Mouse (Mus musculus) liver, embryonic 11.5 days (tissue): ENCODE measurements at regions not wholly inside any gene's neighbourhood (a gene's known extent, or its start where the extent isn't known, plus 50 kb on each side); places are given as distances from the start of the nearest gene placed in this dataset.

Experiments used
- ATAC-seq: fragments of 200-750 bp; cut with Nextera tagmentation; replicated peaks from 2 replicates; pipeline ENCODE4 v1.8.0; 2017; ENCODE audit warnings: moderate number of reproducible peaks, mild to moderate bottlenecking, moderate TSS enrichment, moderate library complexity; ENCODE audit not compliant: low FRiP score
- DNase-seq: peaks from one replicate; pipeline ENCODE4 v3.0.0-alpha.2; 2017; ENCODE audit warnings: low spot score
- H3K27ac ChIP-seq: fragments of 300-500 bp; sonication (generic); 2 replicates; pipeline ENCODE4 v1.5.1; 2014; ENCODE audit warnings: mild to moderate bottlenecking, low read depth, low read length, control low read depth
- H3K27me3 ChIP-seq: fragments of 300-500 bp; sonication (generic); replicated peaks from 2 replicates; pipeline ENCODE4 v1.6.1; 2014; ENCODE audit warnings: low read length, mixed read lengths; ENCODE audit not compliant: control insufficient read depth, insufficient read depth
- H3K36me3 ChIP-seq: fragments of 300-500 bp; sonication (generic); 2 replicates; pipeline ENCODE4 v1.6.1; 2014; ENCODE audit warnings: mild to moderate bottlenecking, low read length, moderate library complexity, mixed read lengths; ENCODE audit not compliant: control insufficient read depth, insufficient read depth
- H3K4me1 ChIP-seq: fragments of 300-500 bp; sonication (generic); replicated peaks from 2 replicates; pipeline ENCODE4 v1.6.1; 2014; ENCODE audit warnings: low read length, mixed read lengths; ENCODE audit not compliant: control insufficient read depth, insufficient read depth
- H3K4me2 ChIP-seq: fragments of 300-500 bp; sonication (generic); 2 replicates; pipeline ENCODE4 v1.6.1; 2014; ENCODE audit warnings: mild to moderate bottlenecking, control low read depth, moderate library complexity
- H3K4me3 ChIP-seq: fragments of 300-500 bp; sonication (generic); 2 replicates; pipeline ENCODE4 v1.5.1; 2014; ENCODE audit warnings: low read depth, low read length, control low read depth
- H3K9ac ChIP-seq: fragments of 300-500 bp; sonication (generic); 2 replicates; pipeline ENCODE4 v1.6.1; 2014; ENCODE audit warnings: low read depth, low read length, control low read depth
- H3K9me3 ChIP-seq: fragments of 300-500 bp; sonication (generic); 2 replicates; pipeline ENCODE4 v1.6.1; 2016; ENCODE audit warnings: low read length, inconsistent platforms, mixed read lengths; ENCODE audit not compliant: control insufficient read depth
- WGBS: fragments of 180-500 bp; shearing (Covaris S2); extraction: QIAGEN DNeasy Blood & Tissue Kit; methylation state at CpG from one replicate; pipeline ENCODE4 v1.1.7; 2014; 5-methylcytosine and 5-hydroxymethylcytosine counted together

DNA sequence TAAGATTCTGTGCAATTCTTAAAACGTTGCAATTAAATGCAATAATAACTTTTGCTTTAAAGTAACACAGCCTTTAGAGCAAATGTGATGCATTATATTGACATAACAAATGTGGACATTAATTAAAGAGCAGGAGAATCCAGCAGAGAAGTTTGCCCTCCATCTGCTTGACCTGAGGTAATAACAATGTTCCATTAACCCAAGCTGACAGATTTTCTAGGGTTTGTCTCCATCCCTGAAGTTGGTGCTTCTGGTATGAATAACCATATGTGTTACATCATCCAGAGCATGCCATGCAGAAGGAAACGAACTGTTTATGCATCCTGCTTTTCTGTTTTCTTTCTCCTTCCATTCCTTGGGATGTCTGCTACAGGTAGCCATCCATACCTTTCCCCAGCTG lies 414.0 kb downstream of the Anxa1 start:
- WGBS: 50% methylated on average over 2 of the region's 2 CpGs
- no peak overlapping the region for H3K9ac ChIP-seq
- no peak overlapping the region for H3K27ac ChIP-seq
- no peaks in the 10 kb centered on the region for H3K9me3 ChIP-seq
- no peak for ATAC-seq
- no peaks in the 10 kb centered on the region for H3K4me1 ChIP-seq
- H3K36me3 ChIP-seq: no peaks in the 10 kb centered on the region
- no peak overlapping the region for H3K4me3 ChIP-seq
- H3K4me2 ChIP-seq: no peak overlapping the region
- H3K27me3 ChIP-seq: no peaks in the 10 kb centered on the region
- DNase-seq: no peak

- H3K9me3 ChIP-seq: no peaks in the 10 kb centered on the region
- WGBS: 77% methylated on average over 3 of the region's 3 CpGs
- H3K27me3 ChIP-seq: no peaks in the 10 kb centered on the region
- H3K4me2 ChIP-seq: no peak overlapping the region
- H3K36me3 ChIP-seq: no peaks in the 10 kb centered on the region
- H3K4me3 ChIP-seq: no peak overlapping the region
- DNase-seq (no peak), ATAC-seq (no peak)
- H3K4me1 ChIP-seq: no peaks in the 10 kb centered on the region
- no peak overlapping the region for H3K27ac ChIP-seq
- H3K9ac ChIP-seq: no peak overlapping the region
Observed at GRCm38 (mm10) chr19:19969780-19970512, 420.8 kb downstream of the Anxa1 start.

GRCm38 (mm10) chr19:19969335-19969734 lies 421.4 kb downstream of the Anxa1 start:
- no peaks in the 10 kb centered on the region for H3K9me3 ChIP-seq

DNA sequence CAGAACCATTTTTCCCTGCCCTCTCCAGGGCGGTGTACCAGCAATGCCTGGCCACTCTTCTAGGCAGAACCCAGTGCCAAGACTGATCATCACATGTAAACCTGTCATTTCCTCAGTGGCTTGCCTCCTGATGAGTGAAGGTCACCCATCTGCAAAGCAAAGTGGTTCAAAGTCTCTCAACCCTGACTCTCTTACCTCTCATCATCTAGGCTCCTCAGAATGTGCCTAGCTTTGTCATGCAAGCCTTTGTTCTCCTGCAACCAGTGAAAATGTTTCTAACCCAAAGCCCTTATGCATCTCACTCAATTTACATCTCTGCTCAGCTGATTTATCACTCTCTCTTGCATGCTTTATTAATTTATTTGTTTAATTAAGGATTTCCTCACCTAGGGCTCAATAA lies 445.5 kb downstream of the Anxa1 start:
- DNase-seq (no peak), ATAC-seq (no peak)
- no peak overlapping the region for H3K4me3 ChIP-seq

More at GRCm38 (mm10) chr19:19969335-19969734, 421.4 kb downstream of the Anxa1 start:
- Histone ChIP-seq H3K9ac (no peak overlapping the region), H3K4me1 (no peaks in the 10 kb centered on the region), H3K36me3 (no peaks in the 10 kb centered on the region), H3K4me2 (no peak overlapping the region), H3K27me3 (no peaks in the 10 kb centered on the region), H3K4me3 (no peak overlapping the region), H3K27ac (no peak overlapping the region)
- ATAC-seq: no peak
- 75% methylated on average over 5 of the region's 5 CpGs for WGBS
- DNase-seq: no peak

GRCm38 (mm10) chr19:19942697-19943096 lies 448.0 kb downstream of the Anxa1 start:
- Histone ChIP-seq H3K36me3 (no peaks in the 10 kb centered on the region), H3K27me3 (no peaks in the 10 kb centered on the region), H3K9me3 (no peaks in the 10 kb centered on the region), H3K27ac (no peak overlapping the region), H3K4me2 (no peak overlapping the region), H3K4me3 (no peak overlapping the region), H3K9ac (no peak overlapping the region), H3K4me1 (no peaks in the 10 kb centered on the region)
- ATAC-seq: no peak
- 84% methylated on average over 3 of the region's 3 CpGs for WGBS
- DNase-seq: no peak

More for the DNA sequence above, 445.5 kb downstream of the Anxa1 start:
- H3K9me3 ChIP-seq: no peaks in the 10 kb centered on the region
- 73% methylated on average over 1 of the region's 1 CpGs for WGBS
- no peaks in the 10 kb centered on the region for H3K27me3 ChIP-seq
- H3K4me1 ChIP-seq: no peaks in the 10 kb centered on the region
- no peak overlapping the region for H3K9ac ChIP-seq
- H3K36me3 ChIP-seq: no peaks in the 10 kb centered on the region
- no peak overlapping the region for H3K4me2 ChIP-seq
- H3K27ac ChIP-seq: no peak overlapping the region

GRCm38 (mm10) chr19:19921109-19921508 lies 469.6 kb downstream of the Anxa1 start:
- WGBS: 59% methylated on average over 2 of the region's 2 CpGs

DNA sequence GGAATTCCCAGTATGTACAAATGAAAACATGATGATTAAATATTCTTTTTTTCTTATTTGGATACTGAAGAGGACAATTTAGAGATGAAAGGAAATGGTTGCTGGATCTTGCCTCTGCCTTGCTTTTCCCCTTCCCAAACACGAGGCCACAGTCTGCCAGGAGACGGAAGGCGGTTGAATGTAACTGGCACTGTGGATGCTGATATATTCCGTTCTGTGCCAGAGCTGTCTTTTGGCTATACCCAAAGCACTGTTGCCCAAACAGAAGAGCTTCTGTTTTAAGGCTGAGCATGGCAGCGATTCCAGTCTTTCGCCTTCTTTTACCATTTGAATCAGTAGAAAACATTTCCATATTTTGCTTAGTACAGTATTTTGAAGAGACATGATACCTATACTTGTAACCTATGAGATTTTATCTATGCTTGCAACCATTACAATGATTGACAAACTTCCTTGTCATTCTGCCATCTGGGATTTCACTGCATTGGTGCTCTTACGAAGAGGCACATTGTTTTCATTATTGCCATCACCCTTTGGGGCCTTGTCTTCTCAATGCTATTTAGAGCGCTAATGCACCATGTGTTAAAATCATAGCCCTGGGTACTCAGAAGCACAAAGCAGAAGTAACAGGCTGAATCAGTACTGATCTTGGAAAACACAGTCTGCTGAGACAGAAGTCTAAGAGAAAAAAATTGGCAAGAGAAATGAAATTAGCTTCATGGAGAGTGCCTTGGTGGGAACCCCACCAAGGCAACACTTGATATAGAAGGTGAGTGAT lies 504.6 kb downstream of the Anxa1 start:
- H3K4me3 ChIP-seq: no peak overlapping the region
- no peaks in the 10 kb centered on the region for H3K4me1 ChIP-seq
- no peaks in the 10 kb centered on the region for H3K27me3 ChIP-seq
- H3K9ac ChIP-seq: no peak overlapping the region
- ATAC-seq (no peak), DNase-seq (no peak)
- no peaks in the 10 kb centered on the region for H3K36me3 ChIP-seq
- H3K9me3 ChIP-seq: no peaks in the 10 kb centered on the region
- 80% methylated on average over 8 of the region's 8 CpGs for WGBS
- no peak overlapping the region for H3K4me2 ChIP-seq
- no peak overlapping the region for H3K27ac ChIP-seq

More at GRCm38 (mm10) chr19:19921109-19921508, 469.6 kb downstream of the Anxa1 start:
- no peaks in the 10 kb centered on the region for H3K9me3 ChIP-seq
- no peak overlapping the region for H3K9ac ChIP-seq
- H3K4me2 ChIP-seq: no peak overlapping the region
- no peak overlapping the region for H3K4me3 ChIP-seq
- no peak for DNase-seq
- no peaks in the 10 kb centered on the region for H3K4me1 ChIP-seq
- H3K27me3 ChIP-seq: no peaks in the 10 kb centered on the region
- ATAC-seq: no peak
- no peaks in the 10 kb centered on the region for H3K36me3 ChIP-seq
- H3K27ac ChIP-seq: no peak overlapping the region

GRCm38 (mm10) chr19:19880895-19881294 lies 509.8 kb downstream of the Anxa1 start:
- no peak overlapping the region for H3K27ac ChIP-seq
- no peak overlapping the region for H3K9ac ChIP-seq
- H3K27me3 ChIP-seq: no peaks in the 10 kb centered on the region
- H3K9me3 ChIP-seq: no peaks in the 10 kb centered on the region
- no peak overlapping the region for H3K4me3 ChIP-seq
- DNase-seq: no peak
- H3K4me1 ChIP-seq: no peaks in the 10 kb centered on the region
- H3K36me3 ChIP-seq: no peaks in the 10 kb centered on the region
- ATAC-seq: no peak
- no peak overlapping the region for H3K4me2 ChIP-seq

DNA sequence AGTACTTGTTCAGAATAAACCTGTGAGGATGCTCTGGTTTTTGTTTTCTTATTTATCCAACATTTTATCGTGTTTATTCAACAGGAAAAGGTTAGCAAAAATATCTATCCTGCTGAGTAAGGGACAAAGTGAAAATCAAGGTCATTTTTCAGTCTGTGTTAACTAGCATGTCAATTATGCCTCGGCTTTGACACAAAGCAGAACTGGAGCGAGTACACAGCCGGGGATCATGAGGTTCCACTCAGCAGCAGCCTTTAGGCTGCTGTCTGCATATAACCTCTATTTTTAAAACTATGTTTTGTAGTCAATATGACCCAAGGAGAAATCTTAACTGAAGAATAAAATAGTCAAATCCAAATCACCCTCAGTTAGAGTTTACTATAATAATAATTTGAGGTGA lies 542.6 kb downstream of the Anxa1 start:
- no peak overlapping the region for H3K9ac ChIP-seq
- no peak overlapping the region for H3K27ac ChIP-seq
- ATAC-seq: no peak
- H3K4me1 ChIP-seq: no peaks in the 10 kb centered on the region
- H3K36me3 ChIP-seq: no peaks in the 10 kb centered on the region
- H3K27me3 ChIP-seq: no peaks in the 10 kb centered on the region
- no peak overlapping the region for H3K4me2 ChIP-seq
- 66% methylated on average over 4 of the region's 4 CpGs for WGBS
- no peak overlapping the region for H3K4me3 ChIP-seq
- no peaks in the 10 kb centered on the region for H3K9me3 ChIP-seq
- DNase-seq: no peak
